Mouse (Mus musculus): ENCODE results near the gene Hoxd13. TPM values are rescaled to one million over a fixed set of nuclear protein-coding genes. Genes with fewer than 3 reads are reported as not detected.
A peak's percentile ranks its signal among the peaks of the same experiment; 100 is the strongest.

The Hoxd13 gene
- polyA plus RNA-seq, 1 experiment from 2014 or later = not detected

GRCm38 (mm10) chr2:74676376-74677052, 8.4 kb downstream of the Hoxd13 start:
- Histone ChIP-seq H3K4me2 (replicated peaks) (no peak overlapping the region), H3K27me3 (peaks cover 99% of the 10 kb centered on the region), H3K9ac (replicated peaks) (no peak overlapping the region), H3K4me1 (peaks cover 4% of the 10 kb centered on the region), H3K4me3 (no peak overlapping the region), H3K9me3 (no peaks in the 10 kb centered on the region), H3K36me3 (no peaks in the 10 kb centered on the region), H3K27ac (replicated peaks) (no peak overlapping the region)
- WGBS = 3% methylated on average over 9 of the region's 9 CpGs
- ATAC-seq (ENCODE audit: low FRiP score, low read depth) = no peak

DNA sequence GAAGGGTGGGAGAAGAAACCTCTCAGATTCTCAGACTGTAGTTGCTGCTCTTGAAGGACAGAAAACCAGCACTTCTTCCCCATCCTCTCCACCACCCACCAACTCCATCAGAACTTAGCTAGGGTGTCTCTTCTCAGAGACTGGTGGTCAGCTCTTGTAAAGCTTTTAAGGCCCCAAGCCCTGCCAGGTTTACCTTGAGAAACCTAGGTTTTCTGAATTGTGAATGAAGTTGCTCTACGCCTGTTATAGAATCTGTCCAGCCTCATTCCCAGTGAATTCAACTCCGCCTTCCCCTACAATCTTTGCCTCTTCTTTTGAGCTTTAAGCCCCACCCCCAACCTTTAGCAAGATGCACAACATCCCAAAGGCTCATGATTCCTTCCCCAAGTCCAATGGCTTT, 9.0 kb downstream of the Hoxd13 start:
- no peak overlapping the region for H3K4me2 ChIP-seq (replicated peaks)
- H3K4me3 ChIP-seq = no peak overlapping the region
- no peaks in the 10 kb centered on the region for H3K36me3 ChIP-seq
- H3K9ac ChIP-seq (replicated peaks) = no peak overlapping the region
- H3K9me3 ChIP-seq = no peaks in the 10 kb centered on the region
- peaks cover 8% of the 10 kb centered on the region for H3K4me1 ChIP-seq
- peaks cover 99% of the 10 kb centered on the region for H3K27me3 ChIP-seq
- 6% methylated on average over 2 of the region's 2 CpGs for WGBS
- ATAC-seq (ENCODE audit: low FRiP score, low read depth) = no peak
- no peak overlapping the region for H3K27ac ChIP-seq (replicated peaks)

DNA sequence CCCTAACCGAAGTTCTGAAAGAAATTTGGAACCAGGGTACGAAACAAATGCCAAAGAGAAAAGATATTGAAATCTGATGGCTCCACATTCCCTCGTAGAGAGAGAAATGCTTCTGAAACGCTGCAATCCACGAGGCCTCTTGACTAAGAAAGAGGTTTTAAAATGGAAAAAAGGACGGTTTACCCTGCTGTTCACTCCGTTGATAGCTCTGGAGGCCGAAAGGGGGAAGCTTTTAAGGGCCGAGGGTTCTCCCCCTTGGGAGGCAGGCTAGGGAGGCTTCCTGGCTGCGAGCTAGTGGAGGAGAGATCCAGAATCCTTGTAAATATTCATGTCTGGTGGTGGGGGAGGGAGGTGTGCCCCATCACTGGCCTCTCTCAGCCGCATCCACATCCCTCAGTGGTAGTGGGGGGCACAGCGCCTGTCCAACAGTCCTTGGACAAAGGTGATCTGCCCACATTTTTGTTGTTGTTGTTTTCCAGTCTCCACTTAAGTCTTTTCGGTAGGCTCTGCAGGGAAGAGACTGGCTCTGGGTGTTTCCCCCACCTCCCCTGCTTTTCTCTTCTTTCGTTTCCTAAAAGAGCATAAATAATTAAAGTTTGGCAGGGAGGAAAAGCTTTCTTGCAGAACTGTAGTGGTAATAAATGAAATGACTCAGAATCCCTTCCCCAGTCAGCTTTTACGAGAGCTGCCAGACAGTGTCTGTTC, 10.9 kb downstream of the Hoxd13 start, which contains the start of gene Hoxd11:
Hoxd11 (plus strand) TSS at position 667 of the 705 bp plus-strand sequence.
- no peak within 1 kb of the TSS for H3K27ac ChIP-seq (replicated peaks)
- H3K9ac ChIP-seq (replicated peaks) = no peak within 1 kb of the TSS
- H3K9me3 ChIP-seq = no peaks in the 10 kb centered on the region
- H3K4me3 ChIP-seq = no peak within 1 kb of the TSS
- no peaks in the 10 kb centered on the region for H3K36me3 ChIP-seq
- ATAC-seq (ENCODE audit: low FRiP score, low read depth) = no peak
- no peak within 1 kb of the TSS for H3K4me2 ChIP-seq (replicated peaks)
- peaks cover 99% of the 10 kb centered on the region for H3K27me3 ChIP-seq
- peaks cover 10% of the 10 kb centered on the region for H3K4me1 ChIP-seq
- WGBS = 2% methylated on average over 15 of the region's 15 CpGs

- Histone ChIP-seq H3K27me3 (peaks cover 99% of the 10 kb centered on the region), H3K9ac (replicated peaks) (no peak overlapping the region), H3K4me2 (replicated peaks) (no peak overlapping the region), H3K27ac (replicated peaks) (no peak overlapping the region), H3K36me3 (no peaks in the 10 kb centered on the region), H3K4me1 (peaks cover 10% of the 10 kb centered on the region), H3K4me3 (no peak overlapping the region), H3K9me3 (no peaks in the 10 kb centered on the region)
- no peak for ATAC-seq (ENCODE audit: low FRiP score, low read depth)
- WGBS = 1% methylated on average over 26 of the region's 26 CpGs
Measured at GRCm38 (mm10) chr2:74679596-74679971, 11.5 kb downstream of the Hoxd13 start.

- under 1% methylated on average over 23 of the region's 23 CpGs for WGBS
- H3K4me3 ChIP-seq = no peak overlapping the region
Measured at GRCm38 (mm10) chr2:74679980-74680379, 11.9 kb downstream of the Hoxd13 start.

DNA sequence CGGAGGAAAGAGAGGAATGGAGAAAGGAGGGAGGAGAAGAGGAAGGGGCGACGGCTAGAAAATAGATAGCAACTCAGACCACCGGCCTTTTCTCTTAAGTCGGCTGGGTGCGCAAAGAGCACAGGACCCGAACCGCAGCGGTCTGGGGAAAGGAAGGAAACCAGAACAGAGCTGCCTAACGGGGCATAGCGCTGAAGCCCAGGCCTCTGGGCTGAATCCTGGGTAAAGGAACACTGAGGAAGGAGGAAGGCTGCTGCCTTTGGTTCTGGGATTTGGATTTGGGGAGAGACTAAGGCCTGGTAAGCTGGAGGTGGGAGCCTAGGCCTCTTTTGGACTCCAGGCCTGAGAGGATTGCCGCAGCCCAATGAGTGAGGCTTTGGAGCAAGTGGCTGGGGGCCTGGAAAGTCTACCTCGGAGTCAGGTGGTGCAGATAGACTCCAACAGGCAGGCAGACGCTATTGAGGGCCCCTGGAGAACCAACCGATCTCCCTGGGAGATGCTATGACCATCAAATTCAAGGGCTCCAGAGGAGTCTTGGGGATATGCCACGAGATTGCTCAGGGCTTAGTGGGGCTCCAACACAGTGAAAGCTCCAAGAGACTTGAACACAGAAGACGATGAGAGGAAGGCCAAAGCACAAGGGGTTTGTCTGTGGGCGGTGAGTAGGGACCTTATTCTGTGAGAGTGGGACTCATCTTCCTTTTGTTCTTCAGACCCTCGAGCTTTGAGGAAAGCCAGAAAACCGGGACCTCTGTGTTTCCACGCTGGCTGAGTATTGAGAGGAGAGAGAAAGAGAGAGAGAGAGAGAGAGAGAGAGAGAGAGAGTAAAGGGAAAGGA, 12.7 kb downstream of the Hoxd13 start:
- no peak for ATAC-seq (ENCODE audit: low FRiP score, low read depth)
- Histone ChIP-seq H3K27me3 (peaks cover 98% of the 10 kb centered on the region), H3K4me2 (replicated peaks) (no peak overlapping the region), H3K9me3 (no peaks in the 10 kb centered on the region), H3K4me3 (no peak overlapping the region), H3K36me3 (no peaks in the 10 kb centered on the region), H3K27ac (replicated peaks) (no peak overlapping the region), H3K9ac (replicated peaks) (no peak overlapping the region), H3K4me1 (peaks cover 10% of the 10 kb centered on the region)
- whole genome bisulfite sequencing = 2% methylated on average over 21 of the region's 21 CpGs

More at GRCm38 (mm10) chr2:74679980-74680379, 11.9 kb downstream of the Hoxd13 start:
- no peak for ATAC-seq (ENCODE audit: low FRiP score, low read depth)
- Histone ChIP-seq H3K4me2 (replicated peaks) (no peak overlapping the region), H3K27me3 (peaks cover 99% of the 10 kb centered on the region), H3K27ac (replicated peaks) (no peak overlapping the region), H3K4me1 (peaks cover 10% of the 10 kb centered on the region), H3K9ac (replicated peaks) (no peak overlapping the region), H3K36me3 (no peaks in the 10 kb centered on the region), H3K9me3 (no peaks in the 10 kb centered on the region)

- peak overlapping the region; percentile 27 for H3K4me2 ChIP-seq (replicated peaks)
- peaks cover 94% of the 10 kb centered on the region for H3K27me3 ChIP-seq
- H3K36me3 ChIP-seq = no peaks in the 10 kb centered on the region
- 0 out of 2 replicates have a peak, but pooled peaks have one; percentile 16 for ATAC-seq (ENCODE audit: low FRiP score, low read depth)
- peaks cover 10% of the 10 kb centered on the region for H3K4me1 ChIP-seq
- whole genome bisulfite sequencing = under 1% methylated on average over 78 of the region's 78 CpGs
- no peaks in the 10 kb centered on the region for H3K9me3 ChIP-seq
- no peak overlapping the region for H3K9ac ChIP-seq (replicated peaks)
- H3K4me3 ChIP-seq = peak overlapping the region; percentile 17; the same call in 1 of the 2 replicates
- H3K27ac ChIP-seq (replicated peaks) = no peak overlapping the region
Measured at GRCm38 (mm10) chr2:74681594-74682531, 13.8 kb downstream of the Hoxd13 start.

DNA sequence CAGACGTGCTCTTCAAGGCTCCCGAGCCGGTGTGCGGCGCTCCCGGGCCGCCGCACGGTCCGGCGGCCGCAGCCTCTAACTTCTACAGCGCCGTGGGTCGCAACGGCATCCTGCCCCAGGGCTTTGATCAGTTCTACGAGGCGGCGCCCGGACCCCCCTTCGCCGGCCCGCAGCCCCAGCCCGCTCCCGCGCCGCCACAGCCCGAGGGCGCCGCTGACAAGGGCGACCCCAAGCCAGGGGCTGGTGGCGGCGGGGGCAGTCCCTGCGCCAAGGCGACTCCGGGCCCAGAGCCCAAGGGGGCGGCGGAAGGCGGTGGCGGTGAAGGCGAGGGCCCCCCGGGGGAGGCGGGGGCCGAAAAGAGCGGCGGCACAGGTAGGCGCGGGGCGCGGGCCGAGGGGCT, 14.7 kb downstream of the Hoxd13 start:
- ATAC-seq (ENCODE audit: low FRiP score, low read depth) = no peak
- Histone ChIP-seq H3K9ac (replicated peaks) (no peak overlapping the region), H3K4me2 (replicated peaks) (peak overlapping the region; percentile 18; the same call in 1 of the 2 replicates)

GRCm38 (mm10) chr2:74683471-74683951, 15.4 kb downstream of the Hoxd13 start:
- Histone ChIP-seq H3K27ac (replicated peaks) (no peak overlapping the region), H3K36me3 (no peaks in the 10 kb centered on the region), H3K4me3 (no peak overlapping the region), H3K4me1 (peaks cover 10% of the 10 kb centered on the region), H3K9ac (replicated peaks) (no peak overlapping the region), H3K27me3 (peaks cover 93% of the 10 kb centered on the region), H3K4me2 (replicated peaks) (no peak overlapping the region), H3K9me3 (no peaks in the 10 kb centered on the region)
- under 1% methylated on average over 18 of the region's 18 CpGs for WGBS
- ATAC-seq (ENCODE audit: low FRiP score, low read depth) = no peak

More for the DNA sequence above, 14.7 kb downstream of the Hoxd13 start:
- no peaks in the 10 kb centered on the region for H3K9me3 ChIP-seq
- peaks cover 95% of the 10 kb centered on the region for H3K27me3 ChIP-seq
- H3K4me1 ChIP-seq = peaks cover 10% of the 10 kb centered on the region
- H3K27ac ChIP-seq (replicated peaks) = no peak overlapping the region
- 1% methylated on average over 51 of the region's 51 CpGs for whole genome bisulfite sequencing
- H3K4me3 ChIP-seq = peak overlapping the region; percentile 17
- H3K36me3 ChIP-seq = no peaks in the 10 kb centered on the region

GRCm38 (mm10) chr2:74684106-74684505, 16.0 kb downstream of the Hoxd13 start:
- Histone ChIP-seq H3K9me3 (no peaks in the 10 kb centered on the region), H3K9ac (replicated peaks) (no peak overlapping the region), H3K4me3 (no peak overlapping the region), H3K36me3 (no peaks in the 10 kb centered on the region), H3K4me2 (replicated peaks) (no peak overlapping the region), H3K27me3 (peaks cover 93% of the 10 kb centered on the region), H3K4me1 (peaks cover 10% of the 10 kb centered on the region), H3K27ac (replicated peaks) (no peak overlapping the region)
- ATAC-seq (ENCODE audit: low FRiP score, low read depth) = no peak
- under 1% methylated on average over 12 of the region's 12 CpGs for WGBS

GRCm38 (mm10) chr2:74685059-74685603, 17.0 kb downstream of the Hoxd13 start:
- H3K9me3 ChIP-seq = no peaks in the 10 kb centered on the region
- no peak overlapping the region for H3K9ac ChIP-seq (replicated peaks)
- H3K27me3 ChIP-seq = peaks cover 93% of the 10 kb centered on the region
- no peak overlapping the region for H3K4me3 ChIP-seq
- no peak overlapping the region for H3K4me2 ChIP-seq (replicated peaks)
- H3K4me1 ChIP-seq = peaks cover 10% of the 10 kb centered on the region
- no peaks in the 10 kb centered on the region for H3K36me3 ChIP-seq
- no peak overlapping the region for H3K27ac ChIP-seq (replicated peaks)
- ATAC-seq (ENCODE audit: low FRiP score, low read depth) = no peak
- WGBS = 11% methylated on average over 4 of the region's 4 CpGs

Data from midbrain, embryonic 12.5 days (tissue).